Mouse (Mus musculus) left cerebral cortex, adult 2 months (tissue): ENCODE data around the gene Cpm. TPM values are rescaled to one million over a fixed set of nuclear protein-coding genes. Genes with fewer than 3 reads are reported as not detected.
"Not testable (repeated sequence)": the region's sequence is repeated elsewhere in the genome, so short reads cannot be mapped to it uniquely, and the experiment has no call there.

Experiments
- DNase-seq, 2 experiments: peaks; one replicate each; pipeline ENCODE4 v3.0.0; 2021 to 2022; ENCODE audit warnings: low spot score in 2 of 2, mixed read lengths in 1 of 2; ENCODE audit errors: extremely low spot score in 1 of 2
- H3K27ac ChIP-seq: fragments of 200-600 bp; 2 replicates; pipeline ENCODE4 v1.8.1; 2022
- H3K4me3 ChIP-seq: fragments of 200-600 bp; 2 replicates; pipeline ENCODE4 v1.8.1; 2022
- CTCF ChIP-seq: fragments of 200-600 bp; IDR thresholded peaks from 2 replicates; pipeline ENCODE4 v1.8.1; 2022; ENCODE audit warnings: antibody characterized with exemption, mild to moderate bottlenecking, moderate library complexity
- intact Hi-C: fragments of 180-260 bp; cut with DNase I; formaldehyde crosslinking; loops from one replicate; pipeline ENCODE4 v1.15.1; 2025
- total RNA-seq, 2 experiments: library from RNA; stranded (reverse); gene quantifications; 2 replicates each; pipeline ENCODE4 v1.2.3; 2021

The Cpm gene
- total RNA-seq, 2 experiments from 2014 or later, result 5.2 to 5.3 TPM

DNA sequence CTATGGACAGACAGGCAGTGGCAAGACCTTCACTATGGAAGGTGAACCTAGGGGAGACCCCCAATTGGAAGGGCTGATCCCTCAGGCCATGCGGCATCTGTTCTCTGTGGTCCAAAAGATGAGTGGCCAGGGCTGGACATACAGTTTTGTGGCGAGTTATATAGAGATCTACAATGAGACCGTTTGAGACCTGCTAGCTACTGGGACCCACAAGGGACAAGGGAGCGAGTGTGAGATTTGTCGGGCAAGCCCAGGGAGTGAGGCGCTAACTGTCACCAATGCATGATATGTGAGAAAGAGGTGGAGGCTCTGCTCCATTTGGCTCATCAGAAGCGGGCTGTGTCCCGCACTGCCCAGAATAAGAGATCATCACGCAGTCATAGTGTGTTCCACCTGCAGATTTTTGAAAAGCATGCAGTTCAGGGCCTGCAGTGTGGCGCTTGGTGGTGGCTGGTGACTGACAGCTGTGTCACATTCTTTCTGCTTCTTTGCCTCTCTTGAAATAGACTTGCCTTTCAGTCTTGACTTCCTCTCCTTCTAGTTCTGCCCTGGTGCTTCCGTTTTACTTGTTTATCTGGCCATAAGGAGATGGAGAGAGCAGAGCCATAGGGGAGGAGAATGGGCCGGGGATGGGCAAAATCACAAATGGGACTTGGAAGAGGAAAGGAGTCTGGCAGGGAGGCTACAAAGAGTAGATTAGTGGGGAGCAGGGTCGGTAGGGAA is 33.7 kb upstream of the Cpm start:
- Histone ChIP-seq H3K27ac (no peak overlapping the region), H3K4me3 (no peak overlapping the region)
- no peak for TF ChIP-seq CTCF
- no peak for DNase-seq
- intact Hi-C loops, result no loop called here

GRCm38 (mm10) chr10:117596165-117596735 is 33.0 kb upstream of the Cpm start:
- Histone ChIP-seq H3K27ac (no peak overlapping the region), H3K4me3 (no peak overlapping the region)
- intact Hi-C loops, result no loop called here
- no peak for TF ChIP-seq CTCF
- DNase-seq, result no peak

- DNase-seq, result no peak
- no peak for TF ChIP-seq CTCF
- intact Hi-C loops, result no loop called here
- Histone ChIP-seq H3K27ac (no peak overlapping the region), H3K4me3 (no peak overlapping the region)
Observed at GRCm38 (mm10) chr10:117596771-117597324, 32.5 kb upstream of the Cpm start.

DNA sequence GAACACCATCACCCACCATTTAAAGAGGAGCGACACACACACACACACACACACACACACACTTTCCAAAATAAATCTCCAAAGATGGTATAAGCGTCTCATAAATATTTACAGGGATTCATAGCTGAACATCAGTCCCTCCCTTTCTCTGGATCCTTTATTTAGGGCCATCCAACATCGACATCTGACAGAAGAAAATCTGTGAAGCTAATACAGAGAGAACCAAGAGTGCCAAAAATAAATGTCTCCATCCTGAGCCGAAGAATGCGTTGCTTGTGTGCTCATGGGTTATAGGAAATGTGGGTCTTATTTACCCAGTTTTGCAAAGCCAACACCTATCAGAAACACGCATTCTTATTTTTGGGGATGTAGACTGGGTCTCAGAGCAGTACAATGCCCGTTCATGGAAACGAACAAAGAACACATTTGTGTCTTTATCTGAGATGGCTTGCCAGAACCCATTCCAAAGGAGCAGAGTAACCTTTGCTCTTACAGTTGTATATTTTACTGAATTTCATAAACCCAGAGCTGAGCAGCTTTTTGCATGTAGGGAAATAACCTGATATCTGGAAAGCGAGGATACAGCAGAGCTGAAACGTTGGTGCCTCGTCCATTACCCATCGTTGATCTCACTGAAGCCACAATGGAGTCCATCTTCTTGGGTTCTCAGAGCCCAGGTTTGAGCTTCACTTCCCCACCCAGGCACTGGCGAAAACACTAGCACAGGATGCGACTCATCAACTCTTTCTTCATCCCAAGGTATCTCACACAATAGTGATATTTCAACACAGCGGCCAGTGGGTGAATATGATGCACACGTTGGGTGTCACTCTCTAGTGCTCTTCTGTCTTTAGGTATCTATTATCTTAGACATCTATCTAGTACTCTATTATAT is 31.7 kb upstream of the Cpm start:
- intact Hi-C loops, DNase-seq, H3K27ac ChIP-seq, H3K4me3 ChIP-seq: not testable (repeated sequence)

DNA sequence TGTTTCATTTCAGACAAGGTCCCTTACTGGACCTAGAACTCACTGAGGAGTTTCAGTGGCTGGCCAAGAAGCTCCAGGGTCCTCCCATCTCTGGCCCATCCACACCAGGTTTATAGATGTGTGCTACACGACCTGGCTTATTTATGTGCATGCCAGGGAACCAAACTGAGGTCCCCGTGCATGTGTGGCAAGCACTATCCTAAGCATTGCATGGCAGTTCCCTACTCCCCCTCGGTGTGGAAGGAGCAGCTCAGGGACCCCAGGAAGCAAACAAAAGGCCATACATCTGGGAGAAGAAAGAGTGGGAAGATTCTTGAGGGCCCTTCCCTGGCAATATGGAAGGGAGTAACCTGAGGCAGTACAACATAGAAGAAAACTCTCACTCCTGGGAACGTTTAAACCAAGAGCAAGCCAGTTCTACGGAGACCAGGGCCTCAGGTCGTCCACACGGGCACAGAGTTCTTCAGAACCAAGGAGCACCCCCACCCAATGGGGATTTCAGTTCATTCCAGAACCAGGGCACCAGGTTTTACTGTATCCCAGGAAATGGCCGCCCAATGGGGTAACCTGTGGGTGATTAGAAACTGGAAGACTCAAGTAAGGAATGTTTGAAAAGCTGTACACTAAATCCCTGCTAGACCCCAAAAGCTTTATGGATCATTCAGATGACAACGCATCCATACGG is 30.9 kb upstream of the Cpm start:
- TF ChIP-seq CTCF, result no peak
- DNase-seq, result no peak
- Histone ChIP-seq H3K4me3 (no peak overlapping the region), H3K27ac (no peak overlapping the region)
- intact Hi-C loops, result no loop called here

- DNase-seq, H3K27ac ChIP-seq, intact Hi-C loops, H3K4me3 ChIP-seq: not testable (repeated sequence)
Observed at GRCm38 (mm10) chr10:117598951-117599572, 30.2 kb upstream of the Cpm start.

GRCm38 (mm10) chr10:117601146-117602035 is 27.9 kb upstream of the Cpm start:
- Histone ChIP-seq H3K4me3 (no peak overlapping the region), H3K27ac (no peak overlapping the region)
- intact Hi-C loops, result loop anchor here (5.0 kb wide), 1 partner anchor 46 kb away; no protein-coding TSS in a partner anchor
- DNase-seq, result no peak
- no peak for TF ChIP-seq CTCF

GRCm38 (mm10) chr10:117602325-117603129 is 26.8 kb upstream of the Cpm start:
- intact Hi-C loops, result loop anchor here (5.0 kb wide), 1 partner anchor 45 kb away; no protein-coding TSS in a partner anchor
- DNase-seq, result no peak
- Histone ChIP-seq H3K27ac (no peak overlapping the region), H3K4me3 (no peak overlapping the region)
- TF ChIP-seq CTCF, result no peak

DNA sequence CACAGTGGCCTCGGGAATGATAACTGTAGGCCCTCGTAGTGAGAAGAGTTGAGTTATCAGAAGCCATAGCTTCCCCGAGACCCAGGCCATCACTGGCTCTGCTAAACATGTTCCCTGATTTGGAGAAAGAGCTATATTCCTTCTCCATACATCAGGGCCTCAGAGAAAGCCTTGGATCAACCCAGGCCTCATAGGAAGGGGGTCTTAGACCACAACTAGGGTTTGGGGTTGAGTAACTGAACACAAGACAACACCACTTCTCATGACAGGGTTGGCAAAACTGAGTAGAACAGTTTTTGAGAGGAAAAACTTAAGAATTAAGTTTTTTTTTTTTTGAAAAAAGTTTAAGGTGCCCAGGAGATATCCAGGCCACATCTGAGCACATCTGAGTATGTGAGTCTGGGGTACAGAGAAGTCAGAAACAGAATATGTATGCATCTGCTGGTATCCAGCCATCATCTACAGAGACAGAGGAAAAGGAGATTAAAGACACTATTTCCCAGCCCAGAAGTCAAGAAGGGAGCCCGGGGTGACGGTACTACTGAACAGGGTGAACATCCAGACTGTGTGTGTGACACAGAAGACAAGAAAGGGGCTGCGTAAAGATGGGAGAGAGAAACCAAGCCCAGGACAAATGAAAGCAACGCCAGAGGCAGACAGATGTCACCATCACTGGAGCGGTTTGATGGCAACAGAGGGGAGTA is 26.0 kb upstream of the Cpm start:
- no peak overlapping the region for H3K4me3 ChIP-seq
- intact Hi-C loops, result loop anchor here (5.0 kb wide), 1 partner anchor 44 kb away; no protein-coding TSS in a partner anchor
- no peak for DNase-seq
- no peak for TF ChIP-seq CTCF
- peak overlapping the region; percentile 76; the same call in 1 of the 2 replicates for H3K27ac ChIP-seq
